Mouse (Mus musculus) retina, postnatal 7 days (tissue): ENCODE results near the gene Adrb1.

Experiments
- DNase-seq: peaks from one replicate; pipeline ENCODE4 v3.0.0-alpha.2; 2012; ENCODE audit warnings: low read depth, low spot score

Adrb1 gene

DNA sequence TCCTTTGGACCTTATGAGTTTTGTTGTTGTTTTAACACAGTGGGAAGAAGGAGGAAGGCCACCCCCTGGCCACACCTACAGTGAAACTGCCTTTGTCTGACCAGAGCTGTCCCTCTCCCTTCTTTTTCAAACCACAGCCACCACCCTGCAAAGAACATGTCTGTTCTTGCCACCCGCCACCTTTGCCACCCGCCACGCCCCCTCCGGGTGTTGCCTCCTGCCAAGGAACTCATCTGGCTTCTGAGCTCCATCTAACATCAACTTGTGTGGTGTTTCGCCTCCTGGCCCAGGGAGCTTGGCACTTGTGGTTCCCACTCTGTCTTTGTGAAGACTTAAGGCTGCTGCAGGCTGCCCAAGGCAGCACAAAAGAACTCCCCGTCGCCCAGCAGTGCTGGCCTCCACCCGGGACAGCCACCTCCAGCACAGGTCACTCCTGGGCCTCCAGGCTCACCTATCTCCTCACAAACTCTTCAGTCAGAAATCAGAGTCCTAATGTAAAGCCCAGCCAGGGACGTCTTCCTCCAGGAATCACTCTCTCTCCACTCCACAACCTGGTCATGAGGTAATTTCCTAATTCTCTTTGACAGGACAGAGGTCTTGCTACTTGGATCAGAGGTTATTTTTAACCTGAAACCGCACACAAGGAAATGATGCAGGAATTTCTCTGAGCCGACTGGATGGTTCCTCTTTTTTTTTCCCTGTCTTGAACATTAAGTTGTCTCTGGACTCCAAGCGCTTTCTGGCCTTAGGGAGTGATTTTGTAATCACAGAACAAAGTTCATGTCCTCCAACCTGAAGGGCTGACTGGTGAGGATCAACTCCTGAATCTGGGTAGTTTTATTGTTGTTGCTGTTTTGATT is 18.5 kb upstream of the Adrb1 start:
- DNase-seq = no peak

GRCm38 (mm10) chr19:56705026-56705675 is 16.8 kb upstream of the Adrb1 start:
- DNase-seq = no peak

GRCm38 (mm10) chr19:56708794-56709193 is 13.2 kb upstream of the Adrb1 start:
- DNase-seq = no peak

DNA sequence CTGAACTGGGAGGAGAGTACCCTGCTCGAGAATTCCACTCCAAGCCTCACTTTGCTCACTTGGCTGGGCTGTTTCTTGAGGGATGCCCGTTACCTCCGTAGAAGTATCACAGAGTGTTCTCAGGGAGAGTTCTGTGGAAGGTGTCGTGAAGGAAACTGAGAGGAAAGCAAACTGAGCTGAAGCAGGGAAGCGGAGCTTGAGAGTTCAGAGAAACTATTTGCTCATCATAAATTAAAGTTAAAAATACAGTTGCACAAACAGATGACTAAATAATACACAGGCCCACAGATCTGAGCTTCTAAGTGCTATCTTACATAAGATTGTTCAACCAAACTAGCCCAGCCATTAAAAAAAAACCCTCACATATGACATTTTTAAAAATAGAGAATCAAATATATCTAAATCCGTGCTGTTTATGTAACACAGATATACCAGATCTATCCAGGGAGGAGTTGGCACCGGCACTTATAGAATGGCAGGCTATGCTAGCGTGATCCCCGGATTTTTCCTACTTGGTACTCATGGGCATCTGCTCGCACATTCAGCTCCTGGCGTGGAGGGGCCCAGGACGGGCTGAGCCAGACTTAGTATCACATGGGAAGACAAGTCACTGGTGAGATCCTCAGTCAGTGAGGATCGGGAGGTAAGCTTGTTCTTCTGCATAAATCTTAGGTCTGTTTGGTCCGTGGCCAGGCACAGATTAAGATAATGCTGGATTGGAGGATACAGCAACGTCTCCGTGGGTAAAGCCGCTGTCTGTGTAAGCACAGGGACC is 11.7 kb upstream of the Adrb1 start:
- DNase-seq = peak; percentile 62

- DNase-seq = no peak
These were observed 8.4 kb upstream of the Adrb1 start for GRCm38 (mm10) chr19:56713613-56714012.

GRCm38 (mm10) chr19:56714661-56715170 is 7.3 kb upstream of the Adrb1 start:
- no peak for DNase-seq

GRCm38 (mm10) chr19:56718046-56718445 is 4.0 kb upstream of the Adrb1 start:
- DNase-seq = no peak

- DNase-seq = no peak
These were observed 1.1 kb upstream of the Adrb1 start for GRCm38 (mm10) chr19:56720882-56721281.

DNA sequence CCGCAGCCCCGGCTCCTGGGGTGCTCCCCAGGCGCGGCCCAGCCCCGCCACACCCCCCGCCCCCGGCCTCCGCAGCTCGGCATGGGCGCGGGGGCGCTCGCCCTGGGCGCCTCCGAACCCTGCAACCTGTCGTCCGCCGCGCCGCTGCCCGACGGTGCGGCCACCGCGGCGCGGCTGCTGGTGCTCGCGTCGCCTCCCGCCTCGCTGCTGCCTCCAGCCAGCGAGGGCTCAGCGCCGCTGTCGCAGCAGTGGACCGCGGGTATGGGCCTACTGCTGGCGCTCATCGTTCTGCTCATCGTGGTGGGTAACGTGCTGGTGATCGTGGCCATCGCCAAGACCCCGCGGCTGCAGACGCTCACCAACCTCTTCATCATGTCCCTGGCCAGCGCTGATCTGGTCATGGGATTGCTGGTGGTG is 300 bp downstream of the Adrb1 start:
- no peak for DNase-seq

- DNase-seq = no peak
These were observed 822 bp downstream of the Adrb1 start for GRCm38 (mm10) chr19:56722711-56723330.

DNA sequence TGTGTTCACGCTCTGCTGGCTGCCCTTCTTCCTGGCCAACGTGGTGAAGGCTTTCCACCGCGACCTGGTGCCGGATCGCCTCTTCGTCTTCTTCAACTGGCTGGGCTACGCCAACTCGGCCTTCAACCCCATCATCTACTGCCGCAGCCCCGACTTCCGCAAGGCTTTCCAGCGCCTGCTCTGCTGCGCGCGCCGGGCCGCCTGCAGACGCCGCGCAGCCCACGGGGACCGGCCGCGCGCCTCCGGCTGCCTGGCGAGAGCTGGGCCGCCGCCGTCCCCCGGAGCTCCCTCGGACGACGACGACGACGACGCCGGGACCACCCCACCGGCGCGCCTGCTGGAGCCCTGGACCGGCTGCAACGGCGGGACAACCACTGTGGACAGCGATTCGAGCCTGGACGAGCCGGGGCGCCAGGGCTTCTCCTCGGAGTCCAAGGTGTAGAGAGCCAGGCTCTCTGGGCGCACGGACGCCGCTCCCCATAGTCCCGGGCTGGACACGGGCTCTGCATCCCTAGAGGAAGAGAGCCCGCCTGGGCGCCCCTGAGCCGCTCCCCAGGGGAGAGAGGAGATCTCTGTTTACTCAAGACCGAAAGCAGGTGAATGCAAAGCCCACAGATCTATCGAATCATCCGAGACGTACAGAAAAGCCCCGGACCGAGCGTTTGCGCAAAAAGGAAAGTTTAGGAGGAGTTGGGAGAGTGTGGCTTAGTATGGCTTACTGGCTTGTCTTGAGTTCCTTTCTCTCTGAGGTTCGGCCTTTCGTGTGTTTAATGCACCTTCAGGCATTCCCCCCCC is 1.5 kb downstream of the Adrb1 start:
- no peak for DNase-seq

DNA sequence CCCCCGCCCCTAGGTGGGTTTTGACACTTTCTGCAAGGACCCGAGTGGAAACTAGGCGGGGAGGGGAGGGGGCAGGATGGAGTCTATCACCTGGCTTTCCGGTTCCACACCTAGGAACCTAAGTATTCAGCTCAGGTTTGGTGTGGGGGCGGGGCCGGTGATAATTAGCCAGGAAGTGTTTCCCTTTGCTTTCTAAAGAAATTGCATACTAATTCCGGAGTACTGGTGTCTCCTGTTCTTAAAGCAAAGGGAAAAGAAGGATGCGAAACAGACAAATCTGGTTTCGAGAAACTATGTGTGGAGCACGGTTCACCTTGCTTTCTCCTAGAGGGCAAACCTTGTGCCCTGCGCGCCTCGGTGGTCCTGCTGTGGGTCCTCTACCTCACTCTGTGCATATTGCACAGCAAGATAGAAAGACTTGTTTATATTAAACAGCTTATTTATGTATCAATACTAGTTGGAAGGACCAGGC is 2.2 kb downstream of the Adrb1 start:
- DNase-seq = no peak

DNA sequence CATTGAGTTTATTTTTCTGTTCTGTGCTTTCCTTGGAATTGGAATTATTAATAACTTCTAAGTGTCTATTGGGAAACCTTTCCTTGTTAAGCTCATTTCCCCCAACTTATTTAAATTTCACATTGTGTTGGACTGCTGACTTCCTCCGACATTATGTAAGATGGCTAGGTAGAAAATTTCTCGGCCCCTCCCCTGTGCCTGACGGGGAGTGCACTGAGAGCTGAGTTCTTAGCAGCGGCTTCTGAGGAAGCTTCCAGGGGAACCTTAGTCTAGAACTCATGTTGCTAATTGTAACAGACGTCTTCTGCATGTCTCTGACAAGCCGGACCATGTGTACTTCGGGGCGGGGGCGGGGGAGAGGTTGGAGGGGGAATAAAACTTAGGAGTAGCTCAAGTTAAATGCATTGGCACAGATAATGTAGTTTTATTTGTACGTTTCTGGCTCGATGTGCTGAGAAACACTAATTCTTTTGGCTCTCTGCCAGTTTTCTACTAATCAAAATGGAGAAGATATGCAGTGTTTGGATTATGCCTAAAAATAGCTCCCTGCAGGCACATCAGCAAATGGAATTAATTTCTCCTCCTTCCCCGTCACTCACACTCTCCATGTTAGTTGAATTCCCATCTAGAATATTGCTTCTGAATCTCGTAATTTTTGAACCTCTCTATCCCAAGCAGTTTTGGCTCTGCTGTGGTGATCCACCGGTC is 5.3 kb downstream of the Adrb1 start:
- no peak for DNase-seq

DNA sequence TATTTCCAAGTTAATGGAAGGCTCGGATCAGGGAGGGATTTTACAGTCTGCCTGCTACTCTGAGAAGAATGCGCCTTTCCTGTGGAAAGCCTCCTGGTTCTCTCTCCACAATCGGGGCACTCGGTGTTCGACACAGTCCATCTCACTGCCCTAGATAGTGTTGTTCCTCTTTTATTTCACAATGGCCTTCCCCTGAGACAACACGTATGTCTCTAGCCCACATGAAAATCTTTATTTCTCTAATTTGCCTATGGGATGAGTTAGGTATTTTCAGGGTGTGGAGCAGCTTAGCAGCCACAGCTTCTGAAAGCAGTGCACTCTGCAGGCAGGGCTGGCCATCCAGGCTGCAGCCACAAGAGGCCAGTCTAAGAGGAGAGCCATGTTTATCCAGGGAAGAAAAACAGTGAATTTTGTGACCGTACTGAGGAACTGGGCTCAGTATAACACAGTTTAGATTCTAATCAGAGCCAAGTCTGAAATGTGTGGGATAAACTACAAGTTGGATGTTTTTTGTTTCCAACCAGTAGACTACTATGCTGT is 12.1 kb downstream of the Adrb1 start:
- no peak for DNase-seq

DNA sequence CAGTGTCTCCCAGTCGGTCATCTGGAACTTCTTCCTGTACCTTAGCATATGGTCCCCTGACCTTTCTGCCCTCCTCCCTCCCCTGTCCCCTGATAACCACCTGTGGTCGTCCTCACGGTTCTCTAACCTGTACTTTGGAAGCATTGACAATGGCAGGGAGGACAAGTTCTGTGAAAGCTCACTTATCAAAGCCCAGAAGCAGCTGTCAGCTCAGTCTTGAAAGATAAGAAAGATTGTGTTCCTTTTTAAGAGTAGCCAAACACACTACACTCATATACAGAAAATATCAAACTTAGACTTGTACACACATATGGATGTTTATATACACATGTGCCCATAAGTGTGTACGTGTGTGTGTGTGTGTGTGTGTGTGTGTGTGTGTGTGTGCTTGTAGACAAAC is 13.7 kb downstream of the Adrb1 start:
- DNase-seq = no peak

DNA sequence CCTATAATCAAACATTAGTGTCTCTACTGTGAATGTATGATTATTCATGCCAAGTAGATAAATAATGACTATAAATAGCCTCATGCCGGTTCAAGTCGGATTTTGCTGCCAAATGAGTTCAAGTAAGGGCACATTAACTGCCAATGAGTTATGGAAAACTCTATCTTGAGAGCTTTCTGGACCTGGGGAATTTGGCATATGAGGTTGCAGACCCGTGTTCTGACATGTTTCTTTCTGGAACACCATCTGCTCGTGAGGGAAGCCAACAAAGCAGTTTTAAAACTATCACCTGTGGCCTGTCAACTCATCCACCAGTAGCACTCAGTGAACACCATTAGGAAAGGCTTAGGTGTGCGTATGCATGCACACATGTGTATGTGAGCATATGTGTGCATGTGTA is 14.3 kb downstream of the Adrb1 start:
- DNase-seq = no peak

DNA sequence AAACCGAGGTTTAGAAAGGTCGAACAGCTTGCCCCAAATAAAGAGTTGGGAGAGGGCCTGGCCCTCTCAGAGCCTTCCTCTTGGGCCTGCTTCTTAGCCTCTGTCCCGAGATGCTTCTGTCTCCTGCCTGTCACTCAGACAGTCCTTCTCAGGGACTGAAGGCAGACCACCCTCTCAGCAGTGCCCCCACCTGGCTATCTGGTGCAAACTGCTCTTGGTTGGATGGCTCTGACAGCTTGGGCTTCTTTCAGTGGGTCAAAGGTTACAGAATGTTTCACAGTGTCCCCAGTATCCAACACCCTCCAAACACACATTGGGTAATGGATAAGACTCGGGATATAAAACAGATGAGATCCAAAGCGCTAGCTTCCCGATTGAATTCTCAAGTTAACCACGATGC is 23.1 kb downstream of the Adrb1 start:
- DNase-seq = no peak

- no peak for DNase-seq
These were observed 23.5 kb downstream of the Adrb1 start for GRCm38 (mm10) chr19:56745528-56745927.

DNA sequence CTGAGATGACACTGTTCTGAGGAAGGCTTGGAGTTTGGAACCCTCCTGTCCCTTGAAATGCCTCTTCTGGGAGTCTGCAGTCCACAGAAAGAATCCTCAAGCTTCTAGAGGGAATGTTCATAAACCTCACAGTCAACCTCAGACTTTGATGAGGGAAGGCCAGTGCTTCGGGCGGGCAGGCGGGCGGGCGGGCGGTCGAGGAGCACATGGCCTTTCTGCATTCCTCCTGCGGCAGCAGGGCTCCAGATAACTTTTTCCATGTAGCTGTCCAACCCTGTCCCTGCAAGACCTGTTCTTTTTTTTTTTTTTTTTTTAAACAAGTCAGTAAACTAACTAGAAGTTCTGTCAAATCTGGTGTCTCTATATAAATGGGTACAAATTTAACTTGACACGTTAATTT is 24.6 kb downstream of the Adrb1 start:
- DNase-seq = no peak

DNA sequence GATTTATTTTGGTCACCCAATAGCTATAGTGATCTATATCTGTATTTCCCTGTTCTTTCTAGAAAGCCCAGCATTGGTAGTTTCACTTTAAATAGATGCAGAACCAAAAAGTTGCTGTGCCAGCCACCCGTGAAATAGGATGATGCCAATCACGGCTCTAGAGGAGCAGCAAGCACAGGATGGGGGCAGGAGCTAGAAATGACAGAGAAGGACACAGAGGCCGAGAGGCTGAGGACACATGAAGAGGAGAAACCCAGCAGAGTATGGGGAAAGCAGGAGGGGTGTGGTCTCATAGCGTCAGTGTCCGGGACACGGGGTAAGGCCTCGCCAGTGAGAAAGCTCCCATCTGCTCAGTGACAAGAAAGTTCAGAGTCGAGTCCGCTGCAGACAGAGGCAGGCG is 25.9 kb downstream of the Adrb1 start:
- DNase-seq = no peak
